In genomic region chrX:165326939-165327698, GRCm38 (mm10) we compare ENCODE assay signal across 10 mouse cellular contexts. TPM values are rescaled to one million over a fixed set of nuclear protein-coding genes. Genes with fewer than 3 reads are reported as not detected.
DNase-seq lines count a peak whose midpoint lies in the region; ATAC-seq lines count a peak whose summit lies in the region.
"Had no signal": no experiment of that assay in that cellular context is flagged by ENCODE, and none has a peak within 500 bp of the region (broad histone marks: within the 10 kb centered on the region; RNA-seq: fewer than 3 reads in every experiment).

Gene Glra2, minus strand, starts transcription at chrX:165327393.

- peak within 1 kb of the TSS; percentile 62 for H3K9ac ChIP-seq in neural tube, embryonic 13.5 days

- peak within 1 kb of the TSS; percentile 79 for H3K27ac ChIP-seq in neural tube, embryonic 13.5 days (replicated peaks)

- ATAC-seq in neural tube, embryonic 13.5 days (ENCODE audit: low read depth) = peak; percentile 91
- ATAC-seq in granulocyte monocyte progenitor cell, adult 5-6 weeks (replicated peaks; ENCODE audit: poor library complexity, severe bottlenecking) = no peak

- intact Hi-C loops in left cerebral cortex, postnatal 25 days (cut with DNase I) = loop anchor here (5.0 kb wide), 1 partner anchor 135 kb away; no protein-coding TSS in a partner anchor

- no peaks in the 10 kb centered on the region for H3K9me3 ChIP-seq in neural tube, embryonic 13.5 days

- DNase-seq in adrenal gland, postnatal 10 days = peak; percentile 30
- DNase-seq in adrenal gland, adult 18-20 months (ENCODE audit: low spot score in 2 of 2) = no peak
- DNase-seq in ovary, postnatal 14 days (ENCODE audit: low spot score) = peak; percentile 2
- no peak for DNase-seq in ovary, adult 18-20 months (ENCODE audit: low spot score)
- peak; percentile 59 for DNase-seq in forelimb bud, embryonic 11.5 days (ENCODE audit: low read depth, low spot score)
- DNase-seq in left cerebral cortex, postnatal 25 days (ENCODE audit: low spot score in 2 of 2) = peak; percentile 8 to 12

- H3K4me2 ChIP-seq in neural tube, embryonic 13.5 days = peak within 1 kb of the TSS; percentile 60

- H3K36me3 ChIP-seq in neural tube, embryonic 13.5 days = no peaks in the 10 kb centered on the region

- H3K4me1 ChIP-seq in neural tube, embryonic 13.5 days (replicated peaks) = no peaks in the 10 kb centered on the region

- WGBS in neural tube, embryonic 13.5 days = 12% methylated on average over 12 of the region's 12 CpGs

- peak within 1 kb of the TSS; percentile 39 for H3K4me3 ChIP-seq in neural tube, embryonic 13.5 days

- H3K27me3 ChIP-seq in neural tube, embryonic 13.5 days = no peaks in the 10 kb centered on the region

RNA-seq across cellular contexts. Expression of gene Glra2, which starts in this region (rescaled TPM):
- not detected for total RNA-seq in adrenal gland, postnatal 10 days (2021)
- total RNA-seq in adrenal gland, adult 18-20 months (2021) = not detected
- 10 to 100 TPM; 13.1 TPM for total RNA-seq in left cerebral cortex, postnatal 25 days (2021)
- 33.0 and 35.8 TPM in 2 replicates for polyA plus RNA-seq in neural tube, embryonic 13.5 days (2015; fragmentation: Nextera tagmentation; extraction: Ambion mirVana)
- total RNA-seq in granulocyte monocyte progenitor cell, adult 5-6 weeks (2014; fragmentation: Nextera tagmentation) = not detected in 2 replicates
- not detected in 2 replicates for total RNA-seq in granulocyte monocyte progenitor cell, adult 5-6 weeks (2017)
- total RNA-seq: heart, postnatal 14 days had no signal
- polyA plus RNA-seq: C2C12 had no signal

Comparison
In these comparisons a context has a peak if more than half of its experiments do, and no peak if none do; other contexts are left out.
1. RNA of gene Glra2 (total RNA-seq): 13.1 TPM in left cerebral cortex, postnatal 25 days; not detected in adrenal gland, postnatal 10 days, not detected in adrenal gland, adult 18-20 months and not detected in granulocyte monocyte progenitor cell, adult 5-6 weeks; every median in the first group is over 10 times any median in the second.
2. DNase-seq: peak in ovary, postnatal 14 days (single experiment), forelimb bud, embryonic 11.5 days (single experiment) and left cerebral cortex, postnatal 25 days (2 of 2); none in adrenal gland, adult 18-20 months (0 of 2) and ovary, adult 18-20 months (single experiment).
3. Peak in DNase-seq in adrenal gland, postnatal 10 days; RNA of the gene not detected or under 1 TPM.